Mouse (Mus musculus): ENCODE measurements around the gene Pak4. TPM values are rescaled to one million over a fixed set of nuclear protein-coding genes. Genes with fewer than 3 reads are reported as not detected.
"Not testable (repeated sequence)": the region's sequence is repeated elsewhere in the genome, so short reads cannot be mapped to it uniquely, and the experiment has no call there.

Pak4 gene
- polyA plus RNA-seq, 1 experiment, result 142 TPM

DNA sequence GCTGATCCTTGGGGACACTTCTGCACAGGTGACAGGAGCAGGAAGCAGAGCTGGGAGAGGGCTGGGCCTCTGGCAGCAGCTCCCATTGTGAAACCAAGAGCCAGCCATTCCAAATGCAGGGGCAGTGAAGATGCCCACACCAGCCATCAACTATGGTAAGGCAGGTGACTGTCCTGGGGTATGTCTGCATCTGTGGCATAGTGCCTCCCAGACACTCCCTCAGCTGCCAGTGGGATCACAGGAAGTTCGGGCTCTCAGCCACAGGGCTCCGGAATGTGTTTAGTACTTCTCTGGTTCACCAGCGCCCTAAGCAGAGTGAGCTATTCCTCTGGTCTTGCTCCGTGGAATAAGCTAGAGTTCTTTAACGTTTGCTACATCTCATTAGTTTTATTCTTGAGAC is 40.9 kb downstream of the Pak4 start:
- TF ChIP-seq GATA1 (IDR thresholded peaks at IDR 0.05; ENCODE audit: low read length), result no peak

DNA sequence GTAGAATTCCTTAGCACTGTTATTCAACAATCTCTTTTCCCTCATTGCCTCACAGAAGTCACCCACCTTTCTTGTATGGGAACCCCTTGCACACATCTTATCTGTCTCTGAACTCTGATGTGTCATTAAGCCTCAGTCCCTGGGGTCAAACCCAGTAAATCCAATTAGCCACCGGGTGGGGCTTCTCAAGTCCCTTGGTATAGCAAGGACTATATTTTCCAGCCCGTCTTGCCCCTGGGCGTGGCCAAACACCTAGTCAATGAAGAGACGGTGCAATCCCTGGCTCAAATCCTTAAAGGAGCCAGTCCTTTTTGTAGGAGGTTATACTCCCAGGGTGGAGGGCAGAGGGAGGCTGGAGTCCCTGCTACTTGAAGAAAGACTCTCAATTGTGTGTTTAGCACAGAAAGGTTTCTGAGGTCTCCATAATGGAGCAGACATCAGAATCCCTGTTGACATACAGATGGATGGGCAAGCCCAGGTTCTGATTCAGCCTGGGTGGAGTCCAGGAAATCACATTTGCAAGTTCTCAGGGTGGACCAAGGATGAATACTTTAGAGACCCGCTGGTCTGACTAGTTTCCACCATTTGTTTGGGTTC is 41.9 kb downstream of the Pak4 start:
- no peak for TF ChIP-seq GATA1 (IDR thresholded peaks at IDR 0.05; ENCODE audit: low read length)

DNA sequence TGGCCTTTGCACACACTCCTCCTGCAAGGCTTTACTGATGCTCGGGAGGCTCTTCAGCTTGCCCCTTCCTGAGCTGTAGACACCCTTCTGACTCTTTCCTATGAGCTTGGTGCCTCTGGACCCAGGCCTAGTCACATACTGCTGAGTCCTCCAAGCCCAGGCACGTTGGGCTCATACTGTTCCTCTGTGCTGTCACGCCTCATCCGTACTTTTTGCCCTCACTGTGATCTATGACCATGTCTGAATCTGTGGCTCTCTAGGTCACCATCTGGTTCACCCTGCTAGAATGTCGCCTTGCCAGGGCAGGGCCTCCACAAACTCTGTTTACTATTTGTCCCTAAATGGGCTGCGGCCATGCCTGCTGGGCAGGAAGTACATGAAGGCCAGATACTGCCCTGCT is 44.9 kb downstream of the Pak4 start:
- TF ChIP-seq GATA1 (IDR thresholded peaks at IDR 0.05; ENCODE audit: low read length), result no peak

DNA sequence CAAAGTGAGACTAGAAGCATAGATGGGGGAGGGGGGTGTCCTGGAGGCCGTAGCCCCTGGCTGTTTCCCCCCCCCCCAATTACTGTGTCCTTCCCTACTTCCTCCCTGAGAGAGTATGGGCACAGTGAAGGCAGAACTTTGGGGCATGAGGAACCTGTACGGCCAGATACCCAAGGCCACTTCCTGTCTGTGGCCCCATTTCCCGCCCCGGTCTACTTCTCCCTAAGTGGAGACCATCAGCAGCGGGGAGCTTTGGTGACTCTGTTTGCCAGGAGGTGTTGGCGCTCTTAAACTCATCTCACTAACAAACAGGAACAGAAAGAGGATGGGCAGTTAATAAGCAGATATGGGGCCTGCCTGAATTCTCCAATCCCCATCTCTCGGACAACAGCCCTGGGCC is 50.4 kb downstream of the Pak4 start:
- no peak for TF ChIP-seq GATA1 (IDR thresholded peaks at IDR 0.05; ENCODE audit: low read length)

DNA sequence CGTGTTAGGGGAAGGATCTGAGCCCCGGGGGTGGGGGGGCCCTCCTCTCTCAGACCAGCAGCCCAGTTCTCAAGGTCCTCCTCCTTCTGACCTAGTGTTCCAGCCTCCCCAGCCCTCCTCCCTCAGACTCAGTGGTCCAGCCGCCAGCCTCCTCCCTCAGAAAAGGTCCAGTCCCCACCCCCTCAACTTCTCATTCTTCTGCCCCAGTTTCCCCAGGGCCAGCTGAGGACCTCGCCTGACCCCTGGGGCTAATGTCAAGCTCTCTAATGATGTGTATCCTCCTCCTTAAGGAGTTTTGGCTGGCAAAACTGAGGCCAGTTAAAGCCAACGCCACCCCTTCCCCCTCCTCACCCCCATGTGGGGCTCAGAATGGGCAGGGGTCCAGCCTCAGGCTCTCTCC is 50.8 kb downstream of the Pak4 start, which contains the start of gene Nccrp1:
Gene Nccrp1 (minus strand): TSS at position 101 of the 400 bp plus-strand sequence.
- no peak for TF ChIP-seq GATA1 (IDR thresholded peaks at IDR 0.05; ENCODE audit: low read length)

DNA sequence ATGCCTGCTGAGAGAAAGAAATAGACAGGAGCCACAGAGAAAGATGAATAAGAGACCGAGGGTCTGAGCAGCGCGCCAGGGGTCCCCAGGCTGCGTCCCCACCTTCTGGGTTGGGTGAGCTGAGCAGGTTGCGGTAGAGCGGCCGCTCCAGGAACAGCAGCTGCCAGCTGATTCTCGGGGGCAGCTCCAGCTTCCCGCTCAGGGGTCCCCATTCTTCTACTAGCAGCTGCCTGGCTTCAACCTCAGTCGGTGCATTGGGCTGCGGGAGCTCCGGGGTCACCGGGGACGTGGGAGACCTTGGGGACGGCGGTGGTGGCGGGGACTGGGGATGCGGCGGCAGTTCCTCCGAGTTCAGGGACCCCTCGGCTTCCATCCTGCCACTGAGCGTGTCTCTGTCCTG is 51.3 kb downstream of the Pak4 start:
- TF ChIP-seq GATA1 (IDR thresholded peaks at IDR 0.05; ENCODE audit: low read length), result no peak

DNA sequence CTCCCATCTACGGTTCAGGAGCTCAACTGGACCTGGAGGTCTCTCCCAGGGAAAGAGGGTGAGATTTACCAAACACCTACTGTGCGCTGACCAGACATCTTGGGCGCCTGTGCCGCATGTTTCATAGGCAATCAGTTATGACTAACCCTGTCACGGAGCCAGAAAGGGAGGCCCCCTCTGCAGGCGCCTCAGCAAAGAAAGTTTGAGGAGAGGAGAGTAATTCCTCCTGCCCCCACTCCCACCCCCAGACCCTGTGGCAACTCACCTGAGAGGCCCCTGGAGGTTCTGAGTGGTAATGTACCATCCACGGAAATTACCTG is 52.1 kb downstream of the Pak4 start:
- no peak for TF ChIP-seq GATA1 (IDR thresholded peaks at IDR 0.05; ENCODE audit: low read length)

DNA sequence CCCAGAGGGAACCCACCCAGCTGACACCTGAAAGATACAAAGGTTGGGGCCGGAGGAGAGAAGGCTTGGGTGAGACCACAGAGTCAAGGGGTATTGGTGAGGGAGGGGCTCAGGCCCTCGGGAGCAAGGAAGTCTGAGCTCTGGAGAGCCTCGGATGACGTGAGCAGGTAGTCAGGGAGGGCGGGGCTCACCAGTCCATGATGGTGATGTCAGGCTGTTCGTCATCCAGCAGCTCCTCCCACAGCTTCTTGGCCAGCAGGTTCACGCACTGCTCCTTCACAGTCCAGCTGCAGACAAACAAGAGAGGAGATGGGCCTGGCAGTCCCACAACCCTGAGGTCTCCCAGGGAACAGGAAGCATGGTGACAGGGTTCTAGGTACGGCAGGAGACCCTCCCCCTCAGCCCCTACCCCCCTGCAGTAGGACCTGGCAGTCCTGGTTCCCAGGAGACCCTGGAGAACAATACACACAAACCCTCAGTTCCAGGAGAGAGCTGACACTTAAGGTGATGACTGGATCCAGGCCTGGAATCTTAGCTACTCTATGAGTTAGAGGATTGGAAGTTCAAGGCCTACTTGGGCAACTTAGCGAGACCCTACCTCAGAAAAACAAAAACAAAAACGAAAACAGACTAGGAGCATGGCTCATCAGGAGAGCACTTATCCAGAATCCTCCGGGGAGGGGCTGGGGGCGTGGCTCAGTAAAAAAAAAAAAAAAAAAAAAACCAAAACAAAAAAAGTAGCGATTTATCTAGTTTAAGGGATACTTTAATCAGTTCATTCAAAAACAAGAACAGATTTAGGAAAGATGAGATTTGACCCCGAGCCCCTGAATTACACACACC is 52.7 kb downstream of the Pak4 start:
- TF ChIP-seq GATA1 (IDR thresholded peaks at IDR 0.05; ENCODE audit: low read length), result no peak

DNA sequence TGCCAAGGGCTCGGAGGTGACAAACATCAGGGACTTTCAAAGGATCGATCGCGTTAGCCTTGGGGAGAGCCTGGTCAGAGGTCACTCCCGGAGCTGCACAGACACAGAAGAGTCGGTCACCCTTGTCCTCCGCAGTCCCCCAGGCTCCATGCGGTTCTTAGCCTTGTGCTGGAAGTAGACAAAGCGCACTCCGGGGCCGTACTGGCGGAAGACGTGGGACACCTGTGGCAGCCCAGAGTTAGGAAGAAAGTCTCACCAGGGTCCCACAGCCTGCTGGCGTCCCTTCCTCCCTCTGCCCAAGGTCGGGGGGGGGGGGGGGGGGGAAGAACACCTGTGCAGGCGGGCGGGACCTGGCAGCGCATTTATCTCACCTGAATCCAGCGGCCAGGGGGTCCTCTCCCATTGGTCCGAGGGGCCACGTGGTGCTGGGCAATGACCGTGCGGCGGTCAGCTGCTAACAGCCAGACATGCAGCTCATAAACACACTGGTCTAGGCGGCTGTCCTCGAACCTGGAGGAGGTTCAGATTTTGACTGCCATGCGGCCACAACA is 53.9 kb downstream of the Pak4 start:
- TF ChIP-seq GATA1 (IDR thresholded peaks at IDR 0.05; ENCODE audit: low read length), result no peak

DNA sequence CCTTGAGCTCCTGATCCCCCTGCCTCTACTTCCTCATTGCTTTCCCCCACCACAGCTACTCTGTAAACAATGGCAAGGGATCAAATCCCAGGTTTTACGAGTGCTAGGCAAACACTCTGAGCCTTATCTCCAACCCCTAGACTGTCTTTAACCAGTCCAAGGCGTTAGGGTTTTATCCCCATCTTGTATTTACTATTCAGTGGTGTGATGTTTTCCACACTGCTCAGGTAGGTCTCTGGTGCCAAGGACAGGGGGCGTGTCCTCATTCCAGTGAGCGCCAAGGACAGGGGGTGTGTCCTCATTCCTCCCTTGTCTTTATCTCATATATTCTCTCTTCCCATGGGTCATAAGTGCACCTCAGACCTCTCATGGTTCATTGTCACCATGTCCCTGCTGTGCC is 57.5 kb downstream of the Pak4 start, which contains the start of gene Sycn:
Gene Sycn (plus strand): TSS at position 360 of the 400 bp plus-strand sequence.
- TF ChIP-seq GATA1 (IDR thresholded peaks at IDR 0.05; ENCODE audit: low read length), result no peak

DNA sequence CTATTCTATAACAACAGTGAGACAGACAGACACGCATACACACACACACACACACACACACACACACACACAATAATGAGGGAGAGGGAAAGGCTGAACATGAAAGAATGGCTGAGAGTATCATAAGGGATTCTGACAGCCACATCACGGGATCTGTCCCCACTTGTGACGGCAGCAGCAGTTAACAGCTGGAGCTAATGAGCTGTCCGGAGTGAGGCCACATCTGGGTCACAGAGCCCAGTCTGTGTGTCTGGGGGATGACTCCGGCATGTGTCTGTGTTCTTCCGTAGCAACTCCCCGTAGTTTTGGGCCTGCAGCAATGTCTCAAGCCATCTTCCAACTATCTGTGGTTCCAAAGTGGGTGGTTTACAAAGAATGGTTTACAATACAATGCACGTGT is 66.0 kb downstream of the Pak4 start:
- TF ChIP-seq GATA1 (IDR thresholded peaks at IDR 0.05; ENCODE audit: low read length), result no peak

DNA sequence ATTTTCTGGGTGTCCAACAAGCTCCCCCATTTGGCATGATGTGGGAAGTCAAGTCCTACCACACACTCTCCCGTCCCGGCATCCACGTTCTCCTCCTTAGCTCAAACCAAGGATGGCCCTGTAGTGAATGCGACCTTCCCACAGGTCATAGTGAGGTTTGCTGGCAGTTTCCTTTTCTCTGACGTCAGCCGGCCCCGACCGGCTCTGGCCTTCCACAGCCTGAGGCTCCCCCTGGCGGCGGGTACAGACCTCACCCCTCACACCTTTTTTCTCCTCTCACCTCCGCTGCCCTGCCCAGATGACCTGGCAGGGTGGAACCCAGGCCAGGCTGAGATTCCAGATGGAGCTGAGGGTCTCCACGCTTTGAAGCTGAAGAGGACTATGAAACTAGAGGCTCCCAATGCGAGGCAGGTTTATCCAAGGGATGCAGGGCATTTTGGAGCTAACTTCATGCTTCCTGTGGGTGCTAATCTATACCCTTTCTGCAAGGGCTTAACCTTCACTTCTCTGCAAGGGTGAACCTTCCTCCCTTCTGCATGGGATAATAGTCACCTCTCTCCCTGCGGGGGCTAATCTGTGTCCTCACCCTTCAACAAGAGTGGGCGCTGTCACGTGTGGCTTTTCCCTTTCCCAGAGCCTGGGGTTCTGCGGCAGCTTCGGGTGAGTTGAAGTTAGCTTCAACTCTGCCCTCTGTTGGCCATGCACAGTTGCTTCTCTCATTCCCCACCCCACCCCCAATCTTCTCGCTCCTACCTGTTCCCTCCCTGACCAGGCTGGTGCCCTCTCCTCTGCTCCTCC is 69.9 kb downstream of the Pak4 start:
- no peak for TF ChIP-seq GATA1 (IDR thresholded peaks at IDR 0.05; ENCODE audit: low read length)

DNA sequence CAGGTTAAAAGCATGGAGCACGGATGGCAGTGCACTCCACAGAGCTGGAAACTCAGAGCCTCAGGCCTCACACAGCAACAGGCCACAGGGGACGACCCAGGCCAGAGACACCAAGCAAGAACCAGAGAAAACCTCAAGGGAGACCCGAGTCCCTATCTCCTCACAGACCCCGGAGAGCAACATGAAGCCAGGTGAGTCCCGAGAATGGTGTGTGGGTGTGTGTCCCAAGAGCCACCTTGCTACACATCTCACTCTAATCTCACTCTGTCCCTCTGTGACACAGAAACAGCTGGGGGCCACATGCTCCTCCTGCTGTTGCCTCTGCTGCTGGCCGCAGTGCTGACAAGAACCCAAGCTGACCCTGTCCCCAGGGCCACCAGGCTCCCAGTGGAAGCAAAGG is 75.4 kb downstream of the Pak4 start, which contains the start of gene Ifnl3:
Gene Ifnl3 (plus strand): TSS at position 301 of the 400 bp plus-strand sequence.
- TF ChIP-seq GATA1 (IDR thresholded peaks at IDR 0.05; ENCODE audit: low read length), result not testable (repeated sequence)

DNA sequence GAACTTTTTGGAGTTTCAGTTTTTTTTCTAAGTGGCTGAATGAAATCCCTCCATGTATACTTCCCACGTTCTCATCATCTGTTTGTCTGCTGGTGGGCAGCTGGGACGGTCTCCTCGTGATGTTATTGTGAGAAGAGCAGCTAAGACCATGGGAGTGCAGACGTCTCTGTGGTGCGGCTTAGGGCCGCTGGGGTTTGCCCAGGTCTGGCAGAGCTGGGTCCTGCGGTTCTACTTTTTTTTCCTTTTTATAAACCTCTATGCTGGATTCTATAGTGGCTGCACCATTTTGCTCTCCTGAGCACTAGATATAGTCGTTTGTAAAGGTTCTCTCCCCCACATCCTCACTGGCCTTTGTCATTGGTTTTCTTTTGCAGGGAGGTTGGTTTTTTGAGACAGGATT is 86.5 kb downstream of the Pak4 start:
- no peak for TF ChIP-seq GATA1 (IDR thresholded peaks at IDR 0.05; ENCODE audit: low read length)

DNA sequence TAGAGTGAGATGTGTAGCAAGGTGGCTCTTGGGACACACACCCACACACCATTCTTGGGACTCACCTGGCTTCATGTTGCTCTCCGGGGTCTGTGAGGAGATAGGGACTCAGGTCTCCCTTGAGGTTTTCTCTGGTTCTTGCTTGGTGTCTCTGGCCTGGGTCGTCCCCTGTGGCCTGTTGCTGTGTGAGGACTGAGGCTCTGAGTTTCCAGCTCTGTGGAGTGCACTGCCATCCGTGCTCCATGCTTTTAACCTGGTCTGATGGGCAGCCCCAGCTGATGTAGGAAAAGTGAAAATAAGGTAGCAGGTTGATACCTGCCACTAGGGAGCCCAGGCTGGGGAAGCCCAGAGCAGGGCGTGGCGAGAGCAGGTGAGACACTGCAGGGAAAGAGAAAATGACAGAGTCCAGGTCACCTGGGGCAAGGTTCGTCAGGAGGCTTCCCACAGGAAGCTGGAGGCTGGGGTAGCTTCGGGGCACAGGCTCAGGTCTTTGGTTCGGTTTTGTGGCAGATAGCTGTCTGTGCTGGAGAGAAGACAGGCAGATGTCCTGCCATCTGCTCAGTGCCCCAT is 87.5 kb downstream of the Pak4 start, which contains the start of gene Ifnl2:
Gene Ifnl2 (minus strand): TSS at position 51 of the 570 bp plus-strand sequence.
- TF ChIP-seq GATA1 (IDR thresholded peaks at IDR 0.05; ENCODE audit: low read length), result not testable (repeated sequence)

Other genes starting within 250 kb of the Pak4 start
- gene Rps16, start 247.5 kb downstream of the Pak4 start, polyA plus RNA-seq (2012), result 1,552 and 2,390 TPM in 2 replicates
- 15.2 and 16.0 TPM in 2 replicates for gene Plekhg2, start 225.6 kb downstream of the Pak4 start, polyA plus RNA-seq (2012)
- gene Zfp36, start 217.9 kb downstream of the Pak4 start, polyA plus RNA-seq (2012), result 19.6 and 21.6 TPM in 2 replicates
- 30.5 and 33.2 TPM in 2 replicates for gene Med29, start 205.5 kb downstream of the Pak4 start, polyA plus RNA-seq (2012)
- gene Paf1, start 205.2 kb downstream of the Pak4 start, polyA plus RNA-seq (2012), result 229 and 279 TPM in 2 replicates
- gene Gmfg, start 160.7 kb downstream of the Pak4 start, polyA plus RNA-seq (2012), result 1.3 and 1.7 TPM in 2 replicates
- 0.03 and 0.10 TPM in 2 replicates for gene Lrfn1, start 146.2 kb downstream of the Pak4 start, polyA plus RNA-seq (2012)
- not detected in 2 replicates for gene Ifnl2, start 87.7 kb downstream of the Pak4 start, polyA plus RNA-seq (2012)
- gene Ifnl3, start 75.3 kb downstream of the Pak4 start, polyA plus RNA-seq (2012), result not detected in 2 replicates
- not detected in 2 replicates for gene Sycn, start 57.3 kb downstream of the Pak4 start, polyA plus RNA-seq (2012)
- not detected in 2 replicates for gene Nccrp1, start 50.9 kb downstream of the Pak4 start, polyA plus RNA-seq (2012)
- 95.5 and 118 TPM in 2 replicates for gene Samd4b, start within 50 bp of the Pak4 start, polyA plus RNA-seq (2012)
- gene Acp7, start 33.1 kb upstream of the Pak4 start, polyA plus RNA-seq (2012), result not detected in 2 replicates
- gene Fbxo27, start 94.7 kb upstream of the Pak4 start, polyA plus RNA-seq (2012), result not detected in 2 replicates
- not detected in 2 replicates for gene Fbxo17, start 118.6 kb upstream of the Pak4 start, polyA plus RNA-seq (2012)
- gene Mrps12, start 143.6 kb upstream of the Pak4 start, polyA plus RNA-seq (2012), result 367 and 514 TPM in 2 replicates
- gene Sars2, start 143.8 kb upstream of the Pak4 start, polyA plus RNA-seq (2012), result 72.4 and 89.6 TPM in 2 replicates
- 0.10 TPM in 1 of 2 replicates, not detected in the other for gene Ccer2, start 158.0 kb upstream of the Pak4 start, polyA plus RNA-seq (2012)
- 154 and 161 TPM in 2 replicates for gene Sirt2, start 168.6 kb upstream of the Pak4 start, polyA plus RNA-seq (2012)
- gene Nfkbib, start 169.3 kb upstream of the Pak4 start, polyA plus RNA-seq (2012), result 200 and 233 TPM in 2 replicates
- 0.52 and 0.89 TPM in 2 replicates for gene Rinl, start 190.8 kb upstream of the Pak4 start, polyA plus RNA-seq (2012)
- gene Hnrnpl, start 210.4 kb upstream of the Pak4 start, polyA plus RNA-seq (2012), result 691 and 837 TPM in 2 replicates
- 13.8 and 59.9 TPM in 2 replicates for gene Ech1, start 227.0 kb upstream of the Pak4 start, polyA plus RNA-seq (2012)
- gene Lgals4, start 235.7 kb upstream of the Pak4 start, polyA plus RNA-seq (2012), result 0.26 and 0.70 TPM in 2 replicates

All from G1E-ER4 (cell line).